26 mouse cellular contexts compared by ENCODE assay signal in genomic region chr8:111424181-111424580, GRCm38 (mm10). TPM values are rescaled to one million over a fixed set of nuclear protein-coding genes. Genes with fewer than 3 reads are reported as not detected.
DNase-seq lines count a peak whose midpoint lies in the region; ATAC-seq lines count a peak whose summit lies in the region.
"Had no signal": no experiment of that assay in that cellular context is flagged by ENCODE, and none has a peak within 500 bp of the region (broad histone marks: within the 10 kb centered on the region; RNA-seq: fewer than 3 reads in every experiment).

No protein-coding gene starts in this region.

- H3K36me3 ChIP-seq in forebrain, embryonic 14.5 days (ENCODE audit: control insufficient read depth, insufficient read depth, low read length) = no peaks in the 10 kb centered on the region
- H3K36me3 ChIP-seq: heart, embryonic 13.5 days; kidney, embryonic 15.5 days; limb, embryonic 10.5 days had no signal

- H3K4me3 ChIP-seq in forebrain, embryonic 14.5 days (ENCODE audit: low read depth, low read length) = no peak overlapping the region
- H3K4me3 ChIP-seq: gastrocnemius, adult 2 months; heart, embryonic 13.5 days; kidney, embryonic 15.5 days; limb, embryonic 10.5 days; myocyte had no signal

- ATAC-seq in forebrain, embryonic 14.5 days = no peak
- ATAC-seq: forebrain, embryonic 16.5 days had no signal

- H3K9ac ChIP-seq in forebrain, embryonic 14.5 days (ENCODE audit: low read length) = no peak overlapping the region
- H3K9ac ChIP-seq: heart, embryonic 13.5 days; kidney, embryonic 15.5 days; lung, embryonic 14.5 days had no signal

- no peaks in the 10 kb centered on the region for H3K9me3 ChIP-seq in forebrain, embryonic 14.5 days (replicated peaks; ENCODE audit: control insufficient read depth, low read length)
- H3K9me3 ChIP-seq: heart, embryonic 13.5 days; kidney, embryonic 15.5 days; limb, embryonic 10.5 days had no signal

- H3K4me2 ChIP-seq in forebrain, embryonic 14.5 days (ENCODE audit: low read length) = no peak overlapping the region
- H3K4me2 ChIP-seq: heart, embryonic 13.5 days; kidney, embryonic 15.5 days; liver, embryonic 11.5 days; lung, embryonic 14.5 days; midbrain, embryonic 11.5 days had no signal

- H3K27ac ChIP-seq in forebrain, embryonic 14.5 days (ENCODE audit: low read depth, low read length) = no peak overlapping the region
- H3K27ac ChIP-seq: gastrocnemius, adult 2 months; heart, embryonic 13.5 days; kidney, embryonic 15.5 days; limb, embryonic 10.5 days; stomach, postnatal 0 days had no signal

- peak; percentile 50 for DNase-seq in adrenal gland, adult 2 months
- DNase-seq in adrenal gland, adult 18-20 months (ENCODE audit: low spot score in 2 of 2) = no peak
- peak; percentile 59 for DNase-seq in ovary, adult 18-20 months (ENCODE audit: low spot score)
- no peak for DNase-seq in ovary, postnatal 14 days (ENCODE audit: low spot score)
- DNase-seq in cerebellum, adult 8-10 months = peak; percentile 75
- no peak for DNase-seq in layer of hippocampus, postnatal 36 days
- no peak for DNase-seq in testis, postnatal 14 days (ENCODE audit: low spot score)
- no peak for DNase-seq in forebrain, embryonic 14.5 days (ENCODE audit: low spot score)
- DNase-seq: gastrocnemius, adult 2 months; heart, postnatal 4 days; lung, embryonic 14.5 days; lung, postnatal 4 days; thymus, postnatal 14 days had no signal

- no peaks in the 10 kb centered on the region for H3K4me1 ChIP-seq in forebrain, embryonic 14.5 days (ENCODE audit: control insufficient read depth, insufficient read depth, low read length)
- H3K4me1 ChIP-seq: heart, embryonic 13.5 days; limb, embryonic 10.5 days had no signal

- H3K27me3 ChIP-seq in forebrain, embryonic 14.5 days (replicated peaks; ENCODE audit: control insufficient read depth, insufficient read depth, low read length) = no peaks in the 10 kb centered on the region
- H3K27me3 ChIP-seq: heart, embryonic 13.5 days; kidney, embryonic 15.5 days had no signal

- 85% methylated on average over 11 of the region's 11 CpGs for WGBS in forebrain, embryonic 14.5 days

RNA-seq across cellular contexts. Expression of gene Fa2h, which starts 30.6 kb away (rescaled TPM):
- total RNA-seq in adrenal gland, adult 2 months (2021) = 1 to 10 TPM in 1 of 2 experiments, under 1 TPM in 1; 0.21 to 4.7 TPM
- 19.0 and 37.5 TPM in 2 replicates for polyA plus RNA-seq in adrenal gland, adult 2 months (2012; rRNA removed)
- 10 to 100 TPM in 1 of 2 experiments, not detected in 1; 14.6 TPM for total RNA-seq in adrenal gland, adult 18-20 months (2021)
- 10 to 100 TPM; 35.2 to 35.9 TPM for total RNA-seq in layer of hippocampus, postnatal 36 days (2021)
- polyA plus RNA-seq in forebrain, embryonic 14.5 days (2014; fragmentation: Nextera tagmentation; extraction: Ambion mirVana) = 0.23 TPM in 1 of 2 replicates, not detected in the other
- total RNA-seq: common myeloid progenitor, adult 5-6 weeks; granulocyte monocyte progenitor cell, adult 5-6 weeks; MEL; neutrophil, adult 5-6 weeks had no signal
- polyA plus RNA-seq: embryonic facial prominence, embryonic 11.5 days; forebrain, embryonic 16.5 days; heart, embryonic 13.5 days; limb, embryonic 10.5 days; liver, embryonic 11.5 days; midbrain, embryonic 11.5 days had no signal

Comparison
In these comparisons a context has a peak if more than half of its experiments do, and no peak if none do; other contexts are left out.
1. DNase-seq: peak in adrenal gland, adult 2 months (single experiment), ovary, adult 18-20 months (single experiment) and cerebellum, adult 8-10 months (single experiment); none in adrenal gland, adult 18-20 months (0 of 2), ovary, postnatal 14 days (single experiment), layer of hippocampus, postnatal 36 days (0 of 2), testis, postnatal 14 days (single experiment) and forebrain, embryonic 14.5 days (single experiment).